Mouse (Mus musculus): Measurements from ENCODE around the gene Panx2.

- no peak for TF ChIP-seq POLR2A (IDR thresholded peaks at IDR 0.05; ENCODE audit: insufficient read depth, low read length)
- TF ChIP-seq CTCF (IDR thresholded peaks at IDR 0.05; ENCODE audit: low read depth, low read length) = no peak
These were observed 3.0 kb downstream of the Panx2 start for GRCm38 (mm10) chr15:89062518-89062910.

Data from ES-Bruce4 (cell line).